Mouse (Mus musculus) intestine, embryonic 16.5 days (tissue): ENCODE data around the gene Pacs1. TPM values are rescaled to one million over a fixed set of nuclear protein-coding genes. Genes with fewer than 3 reads are reported as not detected.

Experiments used
- ATAC-seq: fragments of 200-750 bp; cut with Nextera tagmentation; 2 replicates; pipeline ENCODE4 v1.8.0; 2017; ENCODE audit warnings: moderate TSS enrichment, moderate library complexity
- H3K27ac ChIP-seq: fragments of 300-500 bp; sonication (generic); 2 replicates; pipeline ENCODE4 v1.5.1; 2014; ENCODE audit warnings: mild to moderate bottlenecking, low read length
- H3K27me3 ChIP-seq: fragments of 300-500 bp; sonication (generic); replicated peaks from 2 replicates; pipeline ENCODE4 v1.6.1; 2014; ENCODE audit warnings: low read length, control low read depth, mixed read lengths; ENCODE audit not compliant: control insufficient read depth, insufficient read depth
- H3K36me3 ChIP-seq: fragments of 300-500 bp; sonication (generic); 2 replicates; pipeline ENCODE4 v1.6.1; 2014; ENCODE audit warnings: low read length, control low read depth; ENCODE audit not compliant: control insufficient read depth, insufficient read depth
- H3K4me1 ChIP-seq: fragments of 300-500 bp; sonication (generic); 2 replicates; pipeline ENCODE4 v1.6.1; 2014; ENCODE audit warnings: low read length, control low read depth, mixed read lengths; ENCODE audit not compliant: control insufficient read depth, insufficient read depth
- H3K4me2 ChIP-seq: fragments of 300-500 bp; sonication (generic); 2 replicates; pipeline ENCODE4 v1.6.1; 2014; ENCODE audit warnings: low read depth, low read length, control low read depth
- H3K4me3 ChIP-seq: fragments of 300-500 bp; sonication (generic); 2 replicates; pipeline ENCODE4 v1.5.1; 2014; ENCODE audit warnings: mild to moderate bottlenecking, low read length
- H3K9ac ChIP-seq: fragments of 300-500 bp; sonication (generic); 2 replicates; pipeline ENCODE4 v1.6.1; 2014; ENCODE audit warnings: low read depth, low read length
- H3K9me3 ChIP-seq: fragments of 300-500 bp; sonication (generic); 2 replicates; pipeline ENCODE4 v1.6.1; 2016; ENCODE audit warnings: low read length, control low read depth; ENCODE audit not compliant: control insufficient read depth
- WGBS: fragments of 180-500 bp; shearing (Covaris S2); extraction: QIAGEN DNeasy Blood & Tissue Kit; methylation state at CpG from one replicate; pipeline ENCODE4 v1.1.7; 2014; 5-methylcytosine and 5-hydroxymethylcytosine counted together
- polyA plus RNA-seq: library from polyadenylated mRNA; unstranded; fragments of >200 nt; fragmentation: Nextera tagmentation; extraction: Ambion mirVana; gene quantifications from 2 replicates; pipeline ENCODE4 v1.2.1, GENCODE M21; 2015

The Pacs1 gene
- 11.4 and 13.8 TPM in 2 replicates for polyA plus RNA-seq

- under 1% methylated on average over 71 of the region's 97 CpGs for WGBS
- peak within 1 kb of the TSS; percentile 91 for H3K4me3 ChIP-seq
- ATAC-seq, result peak; percentile 91
These were observed at the start of gene Pacs1 for GRCm38 (mm10) chr19:5272801-5273733. Gene Pacs1 (minus strand): TSS chr19:5273119.

GRCm38 (mm10) chr19:5313189-5313588, 40.3 kb upstream of the Pacs1 start:
- H3K9me3 ChIP-seq, result no peaks in the 10 kb centered on the region
- no peaks in the 10 kb centered on the region for H3K27me3 ChIP-seq
- H3K36me3 ChIP-seq, result no peaks in the 10 kb centered on the region
- H3K27ac ChIP-seq, result no peak overlapping the region
- WGBS, result 91% methylated on average over 8 of the region's 8 CpGs
- no peak overlapping the region for H3K4me2 ChIP-seq
- H3K4me1 ChIP-seq, result no peaks in the 10 kb centered on the region
- ATAC-seq, result no peak
- no peak overlapping the region for H3K9ac ChIP-seq
- H3K4me3 ChIP-seq, result no peak overlapping the region

More at GRCm38 (mm10) chr19:5272801-5273733, at the start of gene Pacs1:
- H3K9ac ChIP-seq, result peak within 1 kb of the TSS; percentile 95
- H3K27ac ChIP-seq, result peak within 1 kb of the TSS; percentile 93
- H3K9me3 ChIP-seq, result no peaks in the 10 kb centered on the region
- H3K27me3 ChIP-seq, result no peaks in the 10 kb centered on the region
- H3K36me3 ChIP-seq, result peaks cover 17% of the 10 kb centered on the region; the same call in 1 of the 2 replicates
- H3K4me1 ChIP-seq, result peaks cover 24% of the 10 kb centered on the region
- peak within 1 kb of the TSS; percentile 90 for H3K4me2 ChIP-seq

DNA sequence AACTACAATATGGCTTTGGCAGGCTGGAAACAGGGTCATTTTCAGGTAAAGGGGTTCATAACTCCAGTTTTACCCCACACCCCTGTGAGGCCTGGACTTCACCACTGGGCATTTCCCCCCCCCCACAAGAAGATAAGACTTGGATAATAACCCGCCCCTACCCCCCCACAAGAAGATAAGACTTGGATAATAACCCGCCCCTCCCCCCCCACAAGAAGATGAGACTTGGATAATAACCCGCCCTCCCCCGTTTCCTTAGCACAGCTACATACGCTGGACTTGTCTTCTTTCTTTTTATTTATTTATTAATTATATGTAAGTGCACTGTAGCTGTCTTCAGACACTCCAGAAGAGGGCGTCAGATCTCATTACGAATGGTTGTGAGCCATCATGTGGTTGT, 36.1 kb upstream of the Pacs1 start:
- H3K4me1 ChIP-seq, result peaks cover 6% of the 10 kb centered on the region; the same call in 1 of the 2 replicates
- H3K36me3 ChIP-seq, result no peaks in the 10 kb centered on the region
- WGBS, result 84% methylated on average over 7 of the region's 7 CpGs
- H3K4me3 ChIP-seq, result no peak overlapping the region
- no peak overlapping the region for H3K4me2 ChIP-seq
- H3K27me3 ChIP-seq, result peaks cover 5% of the 10 kb centered on the region; the same call in 1 of the 2 replicates
- H3K9ac ChIP-seq, result no peak overlapping the region
- no peak overlapping the region for H3K27ac ChIP-seq
- H3K9me3 ChIP-seq, result no peaks in the 10 kb centered on the region; the same call in 1 of the 2 replicates
- ATAC-seq, result no peak

- no peak overlapping the region for H3K27ac ChIP-seq
- H3K9me3 ChIP-seq, result no peaks in the 10 kb centered on the region; the same call in 1 of the 2 replicates
- peaks cover 6% of the 10 kb centered on the region; the same call in 1 of the 2 replicates for H3K4me1 ChIP-seq
- WGBS, result 40% methylated on average over 98 of the region's 98 CpGs
- H3K4me3 ChIP-seq, result peak overlapping the region; percentile 31
- no peaks in the 10 kb centered on the region for H3K36me3 ChIP-seq
- H3K9ac ChIP-seq, result no peak overlapping the region
- H3K4me2 ChIP-seq, result peak overlapping the region; percentile 61
- ATAC-seq, result no peak
- peaks cover 5% of the 10 kb centered on the region; the same call in 1 of the 2 replicates for H3K27me3 ChIP-seq
These were observed 34.2 kb upstream of the Pacs1 start for GRCm38 (mm10) chr19:5306968-5307734.

- Histone ChIP-seq H3K9ac (no peak overlapping the region), H3K36me3 (no peaks in the 10 kb centered on the region), H3K4me1 (peaks cover 6% of the 10 kb centered on the region; the same call in 1 of the 2 replicates), H3K9me3 (no peaks in the 10 kb centered on the region; the same call in 1 of the 2 replicates), H3K27me3 (peaks cover 5% of the 10 kb centered on the region; the same call in 1 of the 2 replicates), H3K27ac (no peak overlapping the region), H3K4me2 (no peak overlapping the region), H3K4me3 (no peak overlapping the region)
- ATAC-seq, result no peak
- WGBS, result 85% methylated on average over 6 of the region's 6 CpGs
These were observed 33.4 kb upstream of the Pacs1 start for GRCm38 (mm10) chr19:5306279-5306678.

- peaks cover 2% of the 10 kb centered on the region; the same call in 1 of the 2 replicates for H3K27me3 ChIP-seq
- H3K4me3 ChIP-seq, result no peak overlapping the region
- H3K4me1 ChIP-seq, result peaks cover 8% of the 10 kb centered on the region; the same call in 1 of the 2 replicates
- no peak overlapping the region for H3K27ac ChIP-seq
- H3K36me3 ChIP-seq, result no peaks in the 10 kb centered on the region
- no peak overlapping the region for H3K4me2 ChIP-seq
- no peak for ATAC-seq
- WGBS, result 13% methylated on average over 4 of the region's 4 CpGs
- H3K9ac ChIP-seq, result no peak overlapping the region
- no peaks in the 10 kb centered on the region for H3K9me3 ChIP-seq
These were observed 29.5 kb upstream of the Pacs1 start for GRCm38 (mm10) chr19:5302455-5302854.

GRCm38 (mm10) chr19:5300588-5300987, 27.7 kb upstream of the Pacs1 start:
- 77% methylated on average over 6 of the region's 6 CpGs for WGBS
- no peak overlapping the region for H3K4me3 ChIP-seq
- H3K4me2 ChIP-seq, result no peak overlapping the region
- H3K9ac ChIP-seq, result no peak overlapping the region
- no peaks in the 10 kb centered on the region for H3K27me3 ChIP-seq
- no peaks in the 10 kb centered on the region for H3K9me3 ChIP-seq
- H3K27ac ChIP-seq, result no peak overlapping the region
- H3K36me3 ChIP-seq, result no peaks in the 10 kb centered on the region
- H3K4me1 ChIP-seq, result peaks cover 4% of the 10 kb centered on the region; the same call in 1 of the 2 replicates
- no peak for ATAC-seq

DNA sequence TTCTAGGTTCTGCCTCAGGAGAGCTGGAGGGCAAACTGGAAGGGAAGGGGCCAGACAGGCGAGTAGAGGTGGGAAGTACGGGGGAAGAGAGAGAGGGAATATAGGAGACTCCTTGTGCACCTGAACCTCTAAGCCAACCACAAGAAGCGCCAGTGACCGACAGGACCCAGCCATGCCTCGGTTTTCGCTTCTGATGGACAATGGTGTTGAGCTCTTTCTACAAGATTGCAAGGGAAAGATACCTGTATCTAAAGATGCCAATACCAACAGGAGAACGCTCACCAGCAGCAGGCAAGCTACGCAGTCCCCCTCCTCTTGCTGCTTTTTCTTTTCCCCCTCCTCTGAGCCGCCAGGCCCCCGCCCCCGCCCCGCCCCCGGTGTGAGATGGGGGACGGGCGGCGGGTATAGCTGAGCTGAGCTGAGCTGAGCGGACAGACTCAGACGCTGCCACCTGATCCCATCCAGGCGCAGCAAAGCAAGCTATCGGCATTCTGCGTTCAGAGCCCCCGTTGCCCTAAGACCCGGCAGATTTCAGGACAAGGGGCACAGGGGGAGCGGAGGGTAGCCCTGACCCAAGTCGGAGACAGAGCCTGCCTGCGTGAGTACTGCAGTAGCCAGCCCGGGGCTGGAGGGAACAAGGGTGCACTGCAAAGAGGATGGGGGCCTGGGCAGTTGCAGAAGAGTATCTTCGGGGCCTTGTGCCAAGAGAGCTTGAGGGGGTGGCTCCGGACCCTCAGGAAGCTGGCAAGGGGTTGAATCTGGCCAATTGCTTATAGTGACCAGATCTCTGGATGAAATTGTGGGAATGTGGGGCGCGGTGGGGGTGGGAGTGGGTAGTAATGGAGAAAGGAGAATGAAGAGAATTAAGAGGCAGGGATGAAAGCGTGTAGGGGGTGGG, 25.2 kb upstream of the Pacs1 start, which contains the start of gene Gal3st3:
Gene Gal3st3, plus strand, starts transcription at position 429 of the 898 bp plus-strand sequence.
- H3K4me3 ChIP-seq, result peak within 1 kb of the TSS; percentile 43
- H3K27ac ChIP-seq, result no peak within 1 kb of the TSS
- no peak for ATAC-seq
- peak within 1 kb of the TSS; percentile 60 for H3K4me2 ChIP-seq
- peak within 1 kb of the TSS; percentile 60 for H3K9ac ChIP-seq
- no peaks in the 10 kb centered on the region for H3K36me3 ChIP-seq
- H3K27me3 ChIP-seq, result no peaks in the 10 kb centered on the region
- H3K4me1 ChIP-seq, result peaks cover 9% of the 10 kb centered on the region
- WGBS, result 12% methylated on average over 26 of the region's 32 CpGs
- no peaks in the 10 kb centered on the region for H3K9me3 ChIP-seq
